Mouse (Mus musculus) heart, embryonic 11.5 days (tissue): ENCODE results near the gene Bloc1s4. TPM values are rescaled to one million over a fixed set of nuclear protein-coding genes. Genes with fewer than 3 reads are reported as not detected.
"Not testable (repeated sequence)": the region's sequence is repeated elsewhere in the genome, so short reads cannot be mapped to it uniquely, and the experiment has no call there.

Experiments
- ATAC-seq: fragments of 200-750 bp; cut with Nextera tagmentation; replicated peaks from 2 replicates; pipeline ENCODE4 v1.8.0; 2017; ENCODE audit warnings: moderate library complexity; ENCODE audit not compliant: insufficient number of reproducible peaks, low FRiP score, low TSS enrichment
- H3K27ac ChIP-seq: fragments of 300-500 bp; sonication (generic); 2 replicates; pipeline ENCODE4 v1.5.1; 2014; ENCODE audit warnings: mild to moderate bottlenecking, low read depth, low read length
- H3K27me3 ChIP-seq: fragments of 300-500 bp; sonication (generic); 2 replicates; pipeline ENCODE4 v1.6.1; 2014; ENCODE audit warnings: mild to moderate bottlenecking, low read length, mixed read lengths; ENCODE audit not compliant: control insufficient read depth, insufficient read depth
- H3K36me3 ChIP-seq: fragments of 300-500 bp; sonication (generic); 2 replicates; pipeline ENCODE4 v1.6.1; 2014; ENCODE audit warnings: mild to moderate bottlenecking, low read length, moderate library complexity, mixed read lengths; ENCODE audit not compliant: control insufficient read depth, insufficient read depth
- H3K4me1 ChIP-seq: fragments of 300-500 bp; sonication (generic); 2 replicates; pipeline ENCODE4 v1.6.1; 2014; ENCODE audit warnings: low read length; ENCODE audit not compliant: control insufficient read depth, insufficient read depth
- H3K4me2 ChIP-seq: fragments of 300-500 bp; sonication (generic); 2 replicates; pipeline ENCODE4 v1.6.1; 2014; ENCODE audit warnings: mild to moderate bottlenecking, moderate library complexity
- H3K4me3 ChIP-seq: fragments of 300-500 bp; sonication (generic); 2 replicates; pipeline ENCODE4 v1.5.1; 2014; ENCODE audit warnings: low read depth, low read length
- H3K9ac ChIP-seq: fragments of 300-500 bp; sonication (generic); 2 replicates; pipeline ENCODE4 v1.6.1; 2014; ENCODE audit warnings: mild to moderate bottlenecking, low read depth, low read length, moderate library complexity
- H3K9me3 ChIP-seq: fragments of 300-500 bp; sonication (generic); replicated peaks from 2 replicates; pipeline ENCODE4 v1.6.1; 2016; ENCODE audit warnings: low read length; ENCODE audit not compliant: control insufficient read depth
- WGBS: fragments of 180-500 bp; shearing (Covaris S2); extraction: QIAGEN DNeasy Blood & Tissue Kit; methylation state at CpG from one replicate; pipeline ENCODE4 v1.1.7; 2014; ENCODE audit not compliant: insufficient replicate concordance; 5-methylcytosine and 5-hydroxymethylcytosine counted together
- polyA plus RNA-seq: library from polyadenylated mRNA; unstranded; fragments of >200 nt; fragmentation: Nextera tagmentation; extraction: Ambion mirVana; gene quantifications from 2 replicates; pipeline ENCODE4 v1.2.1, GENCODE M21; 2014

The Bloc1s4 gene
- 20.0 and 20.1 TPM in 2 replicates for polyA plus RNA-seq

DNA sequence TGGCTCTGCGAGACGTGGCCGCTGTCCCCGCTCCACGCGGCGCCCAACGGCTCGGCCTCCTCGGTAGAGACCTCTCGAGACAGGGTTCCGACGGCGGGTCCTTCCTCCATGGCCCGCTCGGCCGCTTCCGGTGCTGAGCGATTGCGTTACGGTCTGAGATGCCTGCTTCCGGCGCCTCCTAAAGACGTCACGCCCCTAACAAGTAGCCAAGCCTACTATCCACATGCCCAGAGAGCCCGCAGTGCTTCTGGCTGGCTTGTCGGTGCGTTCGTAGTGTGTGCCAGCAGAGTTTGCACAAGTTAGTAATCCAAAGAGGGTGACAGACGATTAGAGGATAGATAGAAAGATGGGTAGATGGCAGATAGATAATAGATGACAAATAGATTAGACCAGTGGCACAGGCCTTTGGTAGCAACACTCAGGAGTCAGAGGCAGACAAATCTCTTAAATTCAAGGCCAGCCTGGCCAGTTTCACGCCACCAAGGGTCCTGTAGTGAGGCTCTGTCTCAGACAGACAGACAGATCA lies at the start of gene Bloc1s4:
TSS of gene Bloc1s4 (minus strand) at position 115 of the 526 bp plus-strand sequence.
- Histone ChIP-seq H3K27me3 (peaks cover 5% of the 10 kb centered on the region; the same call in 1 of the 2 replicates), H3K36me3 (no peaks in the 10 kb centered on the region), H3K4me3 (peak within 1 kb of the TSS; percentile 71), H3K9me3 (no peaks in the 10 kb centered on the region), H3K4me2 (peak within 1 kb of the TSS; percentile 99), H3K9ac (peak within 1 kb of the TSS; percentile 90), H3K4me1 (peaks cover 13% of the 10 kb centered on the region; the same call in 1 of the 2 replicates), H3K27ac (0 out of 2 replicates have a peak within 1 kb of the TSS, but pooled peaks have one; percentile 15)
- ATAC-seq: peak; percentile 85
- 4% methylated on average over 31 of the region's 31 CpGs for WGBS

DNA sequence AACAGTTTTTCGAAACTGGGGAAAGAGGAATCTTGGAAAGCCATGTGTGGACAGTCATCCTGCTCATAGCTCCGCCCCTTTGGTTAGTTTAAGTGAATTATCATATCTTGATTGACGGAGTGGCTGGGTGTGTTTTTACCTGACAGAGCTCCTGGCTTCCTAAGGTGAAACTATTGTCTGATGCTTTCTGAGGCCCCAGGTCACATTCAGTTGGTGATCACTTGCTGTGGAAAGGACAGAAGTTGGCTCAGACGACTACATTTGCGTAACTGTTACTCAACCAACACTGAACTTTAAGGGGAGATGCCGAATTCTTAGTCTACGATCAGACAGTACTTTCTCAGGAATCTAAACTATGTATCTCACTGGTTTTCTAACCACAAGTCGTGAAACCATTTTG lies 48.8 kb upstream of the Bloc1s4 start:
- no peak for ATAC-seq
- peak overlapping the region; percentile 76; the same call in 1 of the 2 replicates for H3K4me3 ChIP-seq
- peak overlapping the region; percentile 78 for H3K4me2 ChIP-seq
- H3K36me3 ChIP-seq: 0 out of 2 replicates have a peak, but pooled peaks cover 3% of the 10 kb centered on the region
- no peaks in the 10 kb centered on the region for H3K9me3 ChIP-seq
- no peaks in the 10 kb centered on the region for H3K27me3 ChIP-seq
- 59% methylated on average over 8 of the region's 8 CpGs for WGBS
- no peak overlapping the region for H3K27ac ChIP-seq
- H3K4me1 ChIP-seq: peaks cover 4% of the 10 kb centered on the region; the same call in 1 of the 2 replicates
- H3K9ac ChIP-seq: no peak overlapping the region

DNA sequence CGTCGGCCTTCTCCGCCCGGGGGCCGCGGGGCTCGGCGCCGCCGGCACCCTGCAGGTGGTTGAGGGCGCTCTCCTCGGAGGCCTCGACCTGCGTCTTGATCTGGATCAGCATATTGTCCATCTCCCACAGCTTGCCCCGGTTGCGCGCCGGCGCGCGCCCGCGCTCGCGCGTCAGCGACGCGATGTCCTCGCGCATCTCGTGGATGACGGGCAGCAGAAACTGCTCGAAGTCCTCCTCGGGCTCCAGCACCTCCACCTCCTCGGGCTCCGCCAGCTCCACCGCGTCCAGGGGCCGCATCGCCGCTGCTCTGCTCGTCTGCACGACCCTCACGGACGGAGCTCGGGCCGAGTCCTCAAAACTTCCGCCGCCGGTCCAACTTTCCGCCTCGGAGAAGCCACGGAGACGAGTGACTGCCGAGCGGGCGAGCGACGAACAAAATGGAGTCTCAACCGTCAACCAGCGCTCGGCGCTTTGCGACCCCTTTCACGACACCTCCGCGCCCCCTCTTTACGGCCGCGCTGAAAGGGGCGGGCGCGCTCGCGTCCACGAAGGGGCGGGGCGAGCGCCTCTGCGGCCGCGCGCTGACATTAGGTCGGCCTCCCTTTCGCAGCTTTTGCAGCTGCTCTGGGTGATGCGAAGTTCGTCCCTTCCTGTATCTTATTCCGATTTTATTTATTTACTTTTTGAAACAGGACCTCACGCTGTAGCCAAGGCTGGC lies 48.0 kb upstream of the Bloc1s4 start, which contains the start of gene Mrfap1:
TSS of gene Mrfap1 (minus strand) at position 477 of the 719 bp plus-strand sequence.
- Histone ChIP-seq H3K4me2 (peak within 1 kb of the TSS; percentile 78), H3K27ac (peak within 1 kb of the TSS; percentile 89), H3K4me3 (peak within 1 kb of the TSS; percentile 76), H3K9ac (peak within 1 kb of the TSS; percentile 88)
- ATAC-seq: peak; percentile 75
- not testable (repeated sequence) for H3K4me1 ChIP-seq, H3K36me3 ChIP-seq, H3K9me3 ChIP-seq, H3K27me3 ChIP-seq
- WGBS: under 1% methylated on average over 89 of the region's 90 CpGs

GRCm38 (mm10) chr5:36795647-36796295 lies 47.3 kb upstream of the Bloc1s4 start:
- 3% methylated on average over 35 of the region's 37 CpGs for WGBS
- H3K36me3 ChIP-seq, H3K27me3 ChIP-seq, H3K9me3 ChIP-seq, H3K4me1 ChIP-seq: not testable (repeated sequence)
- ATAC-seq: peak; percentile 40
- peak overlapping the region; percentile 88 for H3K9ac ChIP-seq
- peak overlapping the region; percentile 76 for H3K4me3 ChIP-seq
- peak overlapping the region; percentile 78 for H3K4me2 ChIP-seq
- peak overlapping the region; percentile 89 for H3K27ac ChIP-seq

DNA sequence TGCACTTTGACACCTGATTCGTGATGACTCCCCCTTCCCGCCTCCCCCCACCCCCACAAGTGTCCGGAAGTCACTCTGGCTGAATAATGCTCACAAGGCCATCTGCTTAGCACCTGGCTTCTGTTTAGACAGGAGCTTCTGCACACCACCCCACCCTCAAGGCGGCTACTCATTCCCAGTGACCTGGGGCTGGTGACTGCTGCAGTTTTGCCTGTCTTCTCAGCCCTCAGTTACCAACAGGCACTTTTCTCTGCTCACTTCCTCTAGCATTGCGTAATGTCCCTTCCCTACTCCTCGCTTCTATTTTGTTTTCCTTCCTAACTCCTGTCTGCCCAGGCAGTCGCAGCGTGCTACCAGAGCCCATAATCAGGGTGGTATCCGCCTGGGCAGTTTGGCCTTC lies 43.4 kb upstream of the Bloc1s4 start:
- Histone ChIP-seq H3K36me3 (0 out of 2 replicates have a peak, but pooled peaks cover 3% of the 10 kb centered on the region), H3K4me2 (no peak overlapping the region), H3K27ac (peak overlapping the region; percentile 22; the same call in 1 of the 2 replicates), H3K27me3 (no peaks in the 10 kb centered on the region), H3K4me3 (no peak overlapping the region), H3K9me3 (no peaks in the 10 kb centered on the region), H3K9ac (peak overlapping the region; percentile 5; the same call in 1 of the 2 replicates), H3K4me1 (peaks cover 10% of the 10 kb centered on the region)
- WGBS: 74% methylated on average over 9 of the region's 9 CpGs
- ATAC-seq: no peak

GRCm38 (mm10) chr5:36786052-36786451 lies 37.6 kb upstream of the Bloc1s4 start:
- H3K4me3 ChIP-seq: no peak overlapping the region
- 81% methylated on average over 5 of the region's 5 CpGs for WGBS

GRCm38 (mm10) chr5:36779512-36779911 lies 31.1 kb upstream of the Bloc1s4 start:
- WGBS: 80% methylated on average over 2 of the region's 2 CpGs
- H3K36me3 ChIP-seq: no peaks in the 10 kb centered on the region
- H3K9ac ChIP-seq: no peak overlapping the region
- no peak overlapping the region for H3K27ac ChIP-seq
- no peak for ATAC-seq
- no peak overlapping the region for H3K4me2 ChIP-seq
- 0 out of 2 replicates have a peak, but pooled peaks cover 3% of the 10 kb centered on the region for H3K4me1 ChIP-seq
- no peak overlapping the region for H3K4me3 ChIP-seq
- no peaks in the 10 kb centered on the region; the same call in 1 of the 2 replicates for H3K9me3 ChIP-seq
- H3K27me3 ChIP-seq: no peaks in the 10 kb centered on the region

More at GRCm38 (mm10) chr5:36786052-36786451, 37.6 kb upstream of the Bloc1s4 start:
- Histone ChIP-seq H3K27me3 (no peaks in the 10 kb centered on the region), H3K4me2 (no peak overlapping the region), H3K27ac (no peak overlapping the region), H3K9ac (no peak overlapping the region), H3K9me3 (no peaks in the 10 kb centered on the region), H3K36me3 (no peaks in the 10 kb centered on the region), H3K4me1 (no peaks in the 10 kb centered on the region)
- no peak for ATAC-seq

GRCm38 (mm10) chr5:36778901-36779300 lies 30.5 kb upstream of the Bloc1s4 start:
- WGBS: 97% methylated on average over 1 of the region's 2 CpGs
- no peak overlapping the region for H3K9ac ChIP-seq

More at GRCm38 (mm10) chr5:36778901-36779300, 30.5 kb upstream of the Bloc1s4 start:
- no peaks in the 10 kb centered on the region; the same call in 1 of the 2 replicates for H3K9me3 ChIP-seq
- no peaks in the 10 kb centered on the region for H3K36me3 ChIP-seq
- H3K4me2 ChIP-seq: no peak overlapping the region
- peaks cover 6% of the 10 kb centered on the region; the same call in 1 of the 2 replicates for H3K4me1 ChIP-seq
- ATAC-seq: no peak
- no peaks in the 10 kb centered on the region for H3K27me3 ChIP-seq
- H3K27ac ChIP-seq: no peak overlapping the region
- H3K4me3 ChIP-seq: no peak overlapping the region
